Mouse (Mus musculus): ENCODE measurements at regions not wholly inside any gene's neighbourhood (a gene's known extent, or its start where the extent isn't known, plus 50 kb on each side); places are given as distances from the start of the nearest gene placed in this dataset.

DNA sequence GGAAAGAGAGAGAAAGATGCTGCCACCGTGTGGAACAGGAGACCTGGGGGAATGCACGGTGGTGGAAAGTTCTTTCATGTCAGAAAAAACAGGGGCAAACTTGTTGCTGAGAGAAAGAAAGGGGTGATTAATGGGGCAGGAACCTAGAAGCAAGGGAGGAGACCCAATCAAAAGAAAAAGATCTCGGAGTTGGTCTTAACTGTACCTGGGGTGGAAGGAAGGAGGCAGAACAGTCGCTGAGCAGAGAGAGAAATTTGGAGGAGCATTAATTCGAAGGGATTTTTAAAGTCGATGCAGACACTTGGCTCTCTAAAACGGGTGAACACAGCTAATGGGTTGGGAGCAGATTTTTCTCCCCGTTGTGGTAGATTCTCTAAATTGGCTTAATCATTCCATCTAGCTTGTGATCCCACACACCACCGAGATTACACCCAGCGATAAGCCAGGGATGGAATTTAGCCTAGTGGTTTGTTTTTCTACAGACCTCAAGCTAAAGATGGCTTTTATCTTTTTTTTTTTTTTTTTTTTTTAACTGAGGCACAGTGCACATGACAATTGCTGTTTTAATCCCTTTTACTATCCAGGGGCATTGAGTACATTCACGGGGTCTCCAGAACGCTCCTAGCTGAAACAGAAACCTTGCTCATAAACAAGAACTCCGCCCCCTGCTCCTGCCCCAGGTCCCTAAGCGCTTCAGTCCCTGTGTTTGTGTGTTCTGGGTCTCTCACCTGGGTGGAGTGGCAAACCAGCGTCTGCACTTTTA is 73.1 kb upstream of the Cpm start:
- no peak for DNase-seq (ENCODE audit: low read depth)

DNA sequence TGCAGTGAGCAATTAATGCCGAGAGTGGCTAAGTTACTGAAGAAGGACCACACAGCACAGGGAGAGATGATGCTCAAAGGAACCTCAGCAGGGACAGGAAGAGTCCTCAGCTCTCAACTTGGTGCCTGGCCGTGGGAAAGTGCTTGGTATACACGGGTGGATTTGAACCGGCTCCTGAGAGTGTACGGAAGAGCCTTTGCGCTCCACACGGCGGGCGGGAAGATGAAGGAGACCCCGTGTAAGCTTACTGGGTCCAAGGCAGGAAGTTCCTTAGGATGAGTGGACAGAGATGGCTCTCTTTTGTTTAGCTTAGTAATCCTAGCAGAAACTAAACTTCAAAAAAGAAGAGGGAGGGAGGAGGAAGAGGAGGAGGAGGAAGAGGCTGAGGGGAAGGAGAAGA is 73.8 kb upstream of the Cpm start:
- DNase-seq (ENCODE audit: low read depth) = no peak

DNA sequence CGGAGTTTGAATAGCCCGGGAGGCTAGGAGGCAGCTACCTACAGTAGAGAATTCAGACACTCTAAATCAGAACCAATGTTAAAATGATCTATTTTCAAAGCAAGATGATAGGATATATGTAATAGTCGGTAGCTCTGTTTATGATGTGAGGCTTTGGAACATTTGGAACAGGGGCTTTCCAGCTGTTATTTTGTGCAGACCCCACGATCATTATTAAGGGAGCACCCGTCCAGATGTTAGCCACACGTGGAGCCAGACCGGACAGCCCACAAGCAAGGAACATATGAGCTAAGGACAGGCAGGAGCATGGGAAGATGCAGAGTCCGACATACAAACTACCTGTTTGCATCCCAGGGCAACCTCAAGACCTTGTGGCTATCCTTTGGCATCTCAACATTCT is 74.3 kb upstream of the Cpm start:
- no peak for DNase-seq (ENCODE audit: low read depth)

DNA sequence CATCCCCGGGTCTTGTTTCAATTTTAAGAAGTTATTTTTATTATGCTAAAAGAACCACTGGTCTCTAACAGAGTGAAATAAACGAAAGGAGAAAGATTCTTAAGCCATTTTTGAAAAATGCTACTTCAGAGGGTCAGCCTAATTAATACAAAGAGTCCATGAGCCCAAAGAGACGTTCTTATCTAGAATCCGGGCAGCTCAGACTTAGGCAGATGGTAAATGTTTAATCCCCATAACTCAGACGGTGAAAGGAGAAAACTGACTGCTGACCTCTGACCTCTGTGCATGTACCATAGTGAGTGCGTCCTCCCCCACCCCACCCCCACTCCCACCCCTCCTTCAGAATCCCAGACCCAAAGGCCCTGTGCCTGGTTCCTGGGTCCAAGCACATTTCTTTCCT is 74.8 kb upstream of the Cpm start:
- no peak for DNase-seq (ENCODE audit: low read depth)

DNA sequence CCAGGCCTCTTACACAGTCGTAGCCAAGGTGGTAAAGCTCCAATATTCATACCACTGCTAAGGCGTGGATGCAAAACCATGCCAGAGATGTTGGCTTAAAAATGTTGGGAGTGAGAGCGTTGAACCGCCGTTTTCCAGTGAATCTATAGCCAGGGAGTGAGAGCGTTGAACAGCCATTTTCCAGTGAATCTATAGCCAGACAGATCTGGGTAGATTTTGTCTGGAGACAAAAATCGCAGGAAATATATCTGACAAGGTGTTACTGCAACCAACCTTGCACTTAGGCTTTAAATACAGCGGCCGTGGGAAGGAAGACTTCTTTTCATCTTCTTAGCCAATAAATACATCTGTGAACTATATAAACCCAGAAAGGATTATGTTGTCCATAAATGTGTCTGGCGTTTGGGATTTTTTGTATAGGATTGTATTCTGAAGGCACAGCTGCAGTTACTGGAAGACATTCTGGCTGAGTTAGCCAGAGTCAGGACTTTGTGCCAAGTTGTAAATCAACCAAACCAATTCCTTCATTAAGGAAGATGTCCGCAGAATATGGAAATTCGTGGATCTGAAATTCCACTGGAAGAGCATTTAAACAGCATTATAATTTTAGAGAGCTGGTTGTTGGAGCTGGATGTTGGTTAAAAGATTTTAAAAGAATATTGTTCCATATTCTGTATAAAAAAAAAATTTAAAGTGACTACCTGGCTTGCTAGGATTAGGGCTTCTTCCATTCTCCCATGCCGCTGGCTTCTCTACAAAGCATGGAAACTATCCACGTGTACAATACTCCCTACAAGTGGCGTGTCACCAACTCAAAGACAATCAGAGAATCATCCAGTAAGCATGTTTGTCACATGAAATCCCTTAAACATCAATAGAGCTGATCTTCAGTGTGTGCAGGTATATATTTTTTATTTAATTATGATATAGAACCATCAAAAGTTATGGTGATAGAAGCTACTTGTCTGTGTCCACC is 75.8 kb upstream of the Cpm start:
- DNase-seq (ENCODE audit: low read depth) = no peak

- no peak for DNase-seq (ENCODE audit: low read depth)
Measured at GRCm38 (mm10) chr10:117552049-117552652, 77.1 kb upstream of the Cpm start.

GRCm38 (mm10) chr10:117551234-117552048 is 77.9 kb upstream of the Cpm start:
- no peak for DNase-seq (ENCODE audit: low read depth)

DNA sequence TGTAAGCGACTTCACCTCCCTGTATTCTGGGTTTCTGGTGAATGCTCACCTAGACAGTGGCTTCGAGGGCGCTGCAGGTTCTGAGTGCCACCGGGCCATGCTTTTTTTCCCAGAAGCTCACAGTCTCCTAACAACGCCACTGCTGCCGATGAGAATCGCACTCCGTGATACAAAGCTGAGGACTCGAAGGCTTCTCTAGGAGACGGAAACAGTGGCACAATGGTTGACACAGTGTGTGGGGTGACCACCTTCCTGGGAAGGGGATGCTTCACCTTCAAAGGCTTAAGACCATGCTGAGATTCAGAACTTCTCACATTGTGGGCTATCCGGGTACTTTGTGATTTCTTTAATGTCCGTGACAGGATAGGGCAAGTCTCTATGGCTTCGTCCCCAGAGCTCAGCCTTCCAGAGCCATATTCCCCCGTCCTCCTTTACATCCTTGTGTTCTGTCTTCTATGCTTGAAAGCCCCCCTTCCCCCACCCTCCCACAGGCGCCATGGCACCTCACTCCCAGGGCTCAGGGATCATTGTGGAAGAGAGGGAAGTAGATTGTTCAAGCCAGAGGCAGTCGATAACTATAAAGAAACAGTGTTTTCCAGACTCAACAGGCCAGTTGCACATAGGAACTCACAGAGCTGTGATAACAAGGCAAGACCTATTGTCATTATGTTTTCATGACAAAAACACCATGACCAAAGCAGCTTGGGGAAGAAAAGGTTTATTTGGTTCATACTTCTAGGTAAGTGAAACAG is 79.3 kb upstream of the Cpm start:
- no peak for DNase-seq (ENCODE audit: low read depth)

GRCm38 (mm10) chr10:117549506-117549830 is 79.8 kb upstream of the Cpm start:
- no peak for DNase-seq (ENCODE audit: low read depth)

DNA sequence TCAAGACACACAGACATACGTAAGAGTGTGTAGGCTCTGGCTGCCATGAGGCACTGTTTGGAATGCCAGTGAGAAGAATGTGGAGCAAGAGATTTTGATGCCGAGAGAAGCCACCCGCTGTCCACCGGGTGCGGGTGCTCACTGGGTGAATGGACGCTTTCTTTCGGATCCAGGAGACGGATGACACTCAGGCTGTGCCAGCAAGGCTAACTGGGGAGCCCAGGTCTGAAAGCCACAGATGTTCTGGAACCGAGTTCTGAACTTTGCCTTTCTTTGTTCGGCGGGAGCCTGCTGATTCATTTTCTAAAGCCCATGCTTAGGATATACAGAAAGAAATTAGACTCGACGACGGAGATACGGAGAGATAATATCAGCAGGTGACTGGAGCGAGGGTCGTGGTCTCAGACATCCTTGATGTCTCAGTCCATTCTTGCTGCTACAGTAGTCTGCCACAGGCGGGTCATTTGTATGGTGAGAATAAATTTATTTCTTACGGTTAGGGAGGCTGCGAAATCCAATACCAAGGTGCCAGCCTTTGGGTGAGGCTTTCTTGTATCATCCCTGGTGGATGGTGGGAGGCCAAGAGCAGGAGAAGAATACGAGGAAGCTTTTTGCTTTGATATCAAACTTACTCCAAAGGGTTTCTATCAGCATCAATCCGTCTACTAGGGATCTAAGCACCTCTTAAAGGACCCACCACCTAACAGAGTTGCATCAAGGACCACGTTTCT is 80.4 kb upstream of the Cpm start:
- no peak for DNase-seq (ENCODE audit: low read depth)

DNA sequence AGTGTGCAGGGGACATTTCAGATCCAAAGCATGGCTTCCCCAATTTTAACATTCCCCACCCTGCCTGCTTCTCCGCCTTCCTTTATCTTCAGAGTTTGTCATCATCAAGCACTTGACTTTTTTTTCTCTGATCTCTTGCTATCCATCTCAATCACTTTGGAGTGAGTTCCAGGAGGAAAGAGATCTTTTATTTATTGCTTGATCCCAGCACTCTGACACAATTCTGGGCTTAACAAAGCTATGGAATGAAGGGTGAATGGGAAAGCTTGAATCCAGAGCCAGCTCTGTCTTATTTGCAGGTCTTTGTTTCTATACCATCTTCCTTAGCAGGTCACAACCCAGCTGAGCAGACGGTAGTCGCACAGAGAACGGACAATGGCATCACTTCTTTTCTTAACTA is 81.0 kb upstream of the Cpm start:
- DNase-seq (ENCODE audit: low read depth) = no peak

- no peak for DNase-seq (ENCODE audit: low read depth)
Measured at GRCm38 (mm10) chr10:117547275-117547674, 82.0 kb upstream of the Cpm start.

DNA sequence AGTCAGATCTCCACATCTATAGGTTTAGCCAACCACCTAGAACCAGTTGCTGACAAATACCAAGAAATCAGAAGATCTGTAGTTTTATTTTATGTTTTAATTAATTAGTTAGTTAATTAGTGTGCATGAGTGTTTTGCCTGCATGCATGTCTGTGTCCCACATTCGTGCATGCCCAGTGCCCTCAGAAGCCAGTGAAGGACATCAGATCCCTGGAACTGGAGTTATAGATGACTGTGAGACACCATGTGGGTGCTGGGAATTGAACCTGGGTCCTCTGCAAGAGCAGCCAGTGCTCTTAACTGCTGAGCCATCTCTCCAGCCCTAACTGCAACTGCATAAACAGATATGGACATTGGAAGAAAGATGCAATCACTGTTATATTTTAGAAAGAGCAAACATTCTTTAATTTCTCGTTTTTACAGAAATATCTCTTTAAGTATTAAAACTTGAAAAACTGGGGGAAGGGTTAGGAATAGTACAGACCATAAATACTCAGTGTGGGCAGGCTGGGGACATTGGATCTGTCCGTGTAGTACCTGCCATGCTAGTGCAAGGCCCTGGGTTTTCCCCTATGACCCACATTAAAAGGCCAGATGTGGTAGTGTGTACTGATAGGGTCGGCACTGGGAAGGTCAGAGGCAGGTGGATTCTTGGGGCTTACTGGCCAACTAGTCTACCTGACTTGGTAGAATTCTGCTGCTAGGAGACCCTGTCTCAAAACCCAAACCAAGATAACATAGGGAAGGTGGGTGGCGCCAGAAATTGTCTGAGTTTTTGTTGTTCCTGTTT is 83.3 kb upstream of the Cpm start:
- no peak for DNase-seq (ENCODE audit: low read depth)

- no peak for DNase-seq (ENCODE audit: low read depth)
Measured at GRCm38 (mm10) chr10:117544680-117545546, 84.4 kb upstream of the Cpm start.

DNA sequence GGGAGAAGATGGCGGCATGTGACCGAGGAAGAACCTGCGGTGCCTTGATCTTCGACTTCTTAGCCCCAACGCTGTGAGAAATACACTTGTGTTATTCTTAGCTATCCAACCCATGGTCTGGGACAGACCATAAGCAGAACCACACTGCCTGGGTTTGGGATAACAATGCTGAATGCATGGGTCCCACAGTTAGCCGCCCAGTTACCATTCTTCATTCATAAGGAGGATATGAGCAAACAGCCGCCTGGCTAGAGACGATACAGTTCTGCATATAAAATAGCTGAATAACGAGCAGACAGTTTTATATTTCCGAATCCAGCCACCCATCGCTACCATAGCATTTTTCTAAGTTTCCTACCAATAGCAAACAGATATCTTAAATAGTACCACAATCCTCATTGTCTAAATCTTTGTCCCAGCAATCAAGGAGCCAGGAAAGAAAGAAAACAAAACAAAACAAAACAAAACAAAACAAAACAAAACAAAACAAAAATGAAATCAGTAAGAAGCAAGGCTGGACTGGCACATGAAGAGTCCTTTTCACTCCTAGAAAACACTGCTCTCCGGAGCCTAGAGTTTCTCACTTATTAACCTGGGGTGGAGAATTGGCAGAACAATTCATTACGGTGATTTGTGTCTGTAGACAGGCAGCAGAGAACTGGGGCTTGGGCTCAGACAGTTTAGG is 85.2 kb upstream of the Cpm start:
- DNase-seq (ENCODE audit: low read depth) = no peak

- no peak for DNase-seq (ENCODE audit: low read depth)
Measured at GRCm38 (mm10) chr10:117543696-117543950, 85.7 kb upstream of the Cpm start.

DNA sequence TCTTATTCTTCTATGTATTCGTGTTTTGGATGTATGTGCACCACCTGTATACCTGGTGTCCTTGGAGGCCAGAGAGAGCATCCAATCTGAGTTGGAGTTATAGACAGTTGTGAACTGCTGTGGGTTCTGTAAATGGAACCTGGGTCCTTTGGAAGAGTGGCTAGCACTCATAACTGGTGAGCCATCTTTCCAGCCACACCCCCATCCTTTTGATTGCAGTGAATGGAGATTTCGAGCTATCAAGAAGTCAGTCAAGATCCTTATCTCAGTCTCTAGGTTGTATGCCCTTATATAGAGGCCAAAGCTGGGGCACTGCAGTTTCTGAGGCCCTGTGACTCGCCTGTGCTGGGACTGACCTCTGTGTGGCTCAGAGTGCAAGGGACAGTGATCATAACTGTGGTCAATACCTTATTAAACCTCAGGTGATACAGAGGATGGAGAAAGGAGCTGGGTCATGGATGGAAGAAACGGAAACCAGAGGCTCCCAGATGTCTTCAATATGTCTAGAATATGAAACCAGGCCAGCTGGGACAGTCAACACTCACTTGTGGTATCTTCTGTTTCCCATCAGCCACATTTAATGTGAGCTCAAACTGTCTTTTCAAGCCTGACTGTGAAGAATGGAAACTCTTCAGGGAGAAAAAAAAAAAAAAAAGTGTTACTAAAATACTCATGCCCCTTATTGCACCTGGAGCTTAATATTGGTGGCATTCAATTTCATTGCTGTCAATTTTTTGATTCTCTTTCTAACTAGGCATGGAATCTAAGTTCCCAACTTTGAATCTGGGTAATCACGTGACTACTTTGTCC is 86.2 kb upstream of the Cpm start:
- DNase-seq (ENCODE audit: low read depth) = no peak

DNA sequence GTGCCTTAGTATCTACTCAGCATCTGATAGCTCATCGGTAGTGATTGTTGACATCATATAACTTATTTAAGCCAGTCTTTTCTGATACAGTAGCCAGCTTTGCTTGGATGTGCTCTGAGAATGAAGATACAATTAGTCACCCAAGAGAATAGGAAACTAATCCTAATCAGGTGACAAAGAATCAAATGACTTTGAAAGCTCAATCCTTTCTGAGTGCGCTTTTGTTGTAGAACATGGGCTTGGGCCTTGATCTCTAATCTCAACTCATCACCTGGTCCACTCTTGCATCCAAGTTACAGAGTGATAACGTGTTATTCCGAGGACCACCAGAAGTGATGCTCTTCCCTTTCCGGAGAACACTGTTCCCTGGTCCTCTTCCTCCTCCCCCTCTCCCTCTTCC is 86.9 kb upstream of the Cpm start:
- DNase-seq (ENCODE audit: low read depth) = no peak

All from 416B (cell line).